Mouse (Mus musculus) liver, adult 2 months (tissue): ENCODE results near the gene Zfp704. TPM values are rescaled to one million over a fixed set of nuclear protein-coding genes. Genes with fewer than 3 reads are reported as not detected.

ENCODE experiments used
- DNase-seq: peaks from one replicate; pipeline ENCODE4 v3.0.0-alpha.2; 2011; ENCODE audit warnings: low read depth, low spot score; ENCODE audit errors: extremely low read depth
- H3K27ac ChIP-seq: fragments of 200-500 bp; replicated peaks from 2 replicates; pipeline ENCODE4 v1.5.1; 2012; ENCODE audit warnings: low read depth, mild to moderate bottlenecking, control low read depth, inconsistent platforms, low read length; ENCODE audit not compliant: insufficient read depth
- H3K27me3 ChIP-seq: fragments of 200-500 bp; 2 replicates; pipeline ENCODE4 v1.6.1; 2012; ENCODE audit warnings: mild to moderate bottlenecking, moderate library complexity, low read length, inconsistent platforms; ENCODE audit not compliant: control insufficient read depth, insufficient read depth
- H3K36me3 ChIP-seq: fragments of 200-500 bp; 2 replicates; pipeline ENCODE4 v1.6.1; 2012; ENCODE audit warnings: low read length, inconsistent platforms; ENCODE audit not compliant: control insufficient read depth, insufficient read depth
- H3K4me1 ChIP-seq: fragments of 200-500 bp; 2 replicates; pipeline ENCODE4 v1.6.1; 2011; ENCODE audit warnings: low read length; ENCODE audit not compliant: control insufficient read depth, insufficient read depth
- H3K4me3 ChIP-seq: fragments of 200-500 bp; 2 replicates; pipeline ENCODE4 v1.5.1; 2011; ENCODE audit warnings: low read depth, mild to moderate bottlenecking, control low read depth, low read length, moderate library complexity; ENCODE audit not compliant: insufficient read depth
- H3K79me2 ChIP-seq: fragments of 200-500 bp; 2 replicates; pipeline ENCODE4 v1.6.1; 2012; ENCODE audit warnings: inconsistent platforms, mild to moderate bottlenecking, low read length, moderate library complexity; ENCODE audit not compliant: control insufficient read depth, insufficient read depth
- H3K9ac ChIP-seq: fragments of 200-500 bp; 2 replicates; pipeline ENCODE4 v1.6.1; 2012; ENCODE audit warnings: low read depth, mild to moderate bottlenecking, control low read depth, inconsistent platforms, low read length
- CTCF ChIP-seq: fragments of 200-500 bp; IDR thresholded peaks from 2 replicates; pipeline ENCODE4 v1.5.1; 2011; ENCODE audit warnings: low read depth, low read length, control low read depth
- POLR2A ChIP-seq: fragments of 200-500 bp; IDR thresholded peaks from 2 replicates; pipeline ENCODE4 v1.6.1; 2011; ENCODE audit warnings: low read length, control low read depth; ENCODE audit not compliant: insufficient read depth; ENCODE audit errors: extremely low read depth
- WGBS: fragments of 180-500 bp; shearing (Covaris S2); methylation state at CpG from one replicate; pipeline ENCODE4 v1.1.7; 2018; 5-methylcytosine and 5-hydroxymethylcytosine counted together
- polyA plus RNA-seq: library from polyadenylated mRNA; depleted of rRNA; stranded (reverse); fragments of >200 nt; gene quantifications from 2 replicates; pipeline ENCODE4 v1.2.3, GENCODE M21; 2012
- total RNA-seq: library from RNA; depleted of rRNA; stranded (reverse); fragments of >200 nt; gene quantifications from 2 replicates; pipeline ENCODE4 v1.2.3, GENCODE M21; 2014

Gene Zfp704
- total and polyA plus RNA-seq, 2 experiments: 1.3 to 3.2 TPM

- Histone ChIP-seq H3K27me3 (no peaks in the 10 kb centered on the region), H3K9ac (no peak overlapping the region), H3K36me3 (no peaks in the 10 kb centered on the region), H3K4me3 (no peak overlapping the region), H3K4me1 (no peaks in the 10 kb centered on the region), H3K79me2 (no peaks in the 10 kb centered on the region), H3K27ac (no peak overlapping the region)
- TF ChIP-seq CTCF: no peak
- no peak for TF ChIP-seq POLR2A
- DNase-seq: no peak
- 91% methylated on average over 10 of the region's 10 CpGs for WGBS
These were observed 153.4 kb downstream of the Zfp704 start for GRCm38 (mm10) chr3:9456380-9456890.

GRCm38 (mm10) chr3:9455351-9455750 is 154.5 kb downstream of the Zfp704 start:
- no peak overlapping the region for H3K27ac ChIP-seq
- no peaks in the 10 kb centered on the region for H3K36me3 ChIP-seq
- no peaks in the 10 kb centered on the region for H3K4me1 ChIP-seq
- WGBS: 97% methylated on average over 5 of the region's 5 CpGs
- DNase-seq: no peak
- H3K27me3 ChIP-seq: no peaks in the 10 kb centered on the region
- H3K9ac ChIP-seq: no peak overlapping the region
- H3K79me2 ChIP-seq: no peaks in the 10 kb centered on the region
- H3K4me3 ChIP-seq: no peak overlapping the region
- TF ChIP-seq POLR2A (no peak), CTCF (no peak)

- DNase-seq: no peak
- no peak for TF ChIP-seq CTCF
- TF ChIP-seq POLR2A: no peak
- Histone ChIP-seq H3K4me1 (no peaks in the 10 kb centered on the region), H3K27ac (no peak overlapping the region), H3K36me3 (no peaks in the 10 kb centered on the region), H3K9ac (no peak overlapping the region), H3K4me3 (no peak overlapping the region), H3K79me2 (no peaks in the 10 kb centered on the region), H3K27me3 (no peaks in the 10 kb centered on the region)
- 86% methylated on average over 8 of the region's 8 CpGs for whole genome bisulfite sequencing
These were observed 155.1 kb downstream of the Zfp704 start for GRCm38 (mm10) chr3:9454556-9455330.

- no peak for DNase-seq
- Histone ChIP-seq H3K9ac (no peak overlapping the region), H3K36me3 (no peaks in the 10 kb centered on the region), H3K27ac (no peak overlapping the region), H3K4me1 (no peaks in the 10 kb centered on the region), H3K79me2 (no peaks in the 10 kb centered on the region), H3K4me3 (no peak overlapping the region), H3K27me3 (no peaks in the 10 kb centered on the region)
- WGBS: over 99% methylated on average over 12 of the region's 12 CpGs
- no peak for TF ChIP-seq POLR2A
These were observed 159.4 kb downstream of the Zfp704 start for GRCm38 (mm10) chr3:9450521-9450920.

- Histone ChIP-seq H3K4me1 (no peaks in the 10 kb centered on the region), H3K79me2 (no peaks in the 10 kb centered on the region), H3K36me3 (no peaks in the 10 kb centered on the region), H3K4me3 (no peak overlapping the region), H3K27ac (no peak overlapping the region), H3K27me3 (no peaks in the 10 kb centered on the region), H3K9ac (no peak overlapping the region)
- WGBS: 83% methylated on average over 7 of the region's 7 CpGs
- TF ChIP-seq CTCF (no peak), POLR2A (no peak)
- no peak for DNase-seq
These were observed 160.5 kb downstream of the Zfp704 start for GRCm38 (mm10) chr3:9449261-9450007.
